Mouse (Mus musculus): ENCODE results near the gene Nudt16. TPM values are rescaled to one million over a fixed set of nuclear protein-coding genes. Genes with fewer than 3 reads are reported as not detected.

The Nudt16 gene
- 12.2 and 12.9 TPM in 2 replicates for total RNA-seq (2023)

GRCm38 (mm10) chr9:105131253-105132001 is at the start of gene Nudt16:
Gene Nudt16, minus strand, starts transcription at chr9:105131824.

GRCm38 (mm10) chr9:105144992-105145391 is 13.4 kb upstream of the Nudt16 start, which contains the start of gene 1700080E11Rik:
Gene 1700080E11Rik, minus strand, starts transcription at chr9:105145092.

Other genes starting within 250 kb of the Nudt16 start
- gene Mrpl3, start 78.6 kb downstream of the Nudt16 start, total RNA-seq (2023) = 18.0 and 28.0 TPM in 2 replicates
- gene 1700080E11Rik, start 13.3 kb upstream of the Nudt16 start, total RNA-seq (2023) = not detected in 2 replicates

Measured in neutrophil, adult 65 days (primary cell).